Mouse (Mus musculus) lung, adult 2 months (tissue): ENCODE results near the gene Dlg4.

ENCODE experiments used
- CTCF ChIP-seq: fragments of 200-500 bp; IDR thresholded peaks from 2 replicates; pipeline ENCODE4 v1.5.1; 2011; ENCODE audit warnings: mild to moderate bottlenecking, low read length, control low read depth; ENCODE audit not compliant: insufficient read depth
- POLR2A ChIP-seq: fragments of 200-500 bp; IDR thresholded peaks from 2 replicates; pipeline ENCODE4 v1.6.1; 2011; ENCODE audit warnings: low read depth, mild to moderate bottlenecking, control low read depth, low read length, borderline replicate concordance; ENCODE audit errors: extremely low read depth

- no peak for TF ChIP-seq CTCF
- no peak for TF ChIP-seq POLR2A
Measured at GRCm38 (mm10) chr11:70084563-70084962, 67.8 kb downstream of the Dlg4 start.
